Mouse (Mus musculus) kidney, postnatal 36 days (tissue): ENCODE data around the gene Serp2.
A peak's percentile ranks its signal among the peaks of the same experiment; 100 is the strongest.

Source experiments
- DNase-seq, 2 experiments: peaks; one replicate each; pipeline ENCODE4 v3.0.0; 2021 to 2022; ENCODE audit warnings: mixed read lengths in 2 of 2

The Serp2 gene

GRCm38 (mm10) chr14:76556852-76557208 lies at the start of gene Serp2:
Gene Serp2 (minus strand): TSS chr14:76556889.
- no peak for DNase-seq

- no peak for DNase-seq
These were observed 49.3 kb upstream of the Serp2 start for GRCm38 (mm10) chr14:76605931-76606534.

- DNase-seq = no peak
These were observed 47.3 kb upstream of the Serp2 start for GRCm38 (mm10) chr14:76604012-76604411.

DNA sequence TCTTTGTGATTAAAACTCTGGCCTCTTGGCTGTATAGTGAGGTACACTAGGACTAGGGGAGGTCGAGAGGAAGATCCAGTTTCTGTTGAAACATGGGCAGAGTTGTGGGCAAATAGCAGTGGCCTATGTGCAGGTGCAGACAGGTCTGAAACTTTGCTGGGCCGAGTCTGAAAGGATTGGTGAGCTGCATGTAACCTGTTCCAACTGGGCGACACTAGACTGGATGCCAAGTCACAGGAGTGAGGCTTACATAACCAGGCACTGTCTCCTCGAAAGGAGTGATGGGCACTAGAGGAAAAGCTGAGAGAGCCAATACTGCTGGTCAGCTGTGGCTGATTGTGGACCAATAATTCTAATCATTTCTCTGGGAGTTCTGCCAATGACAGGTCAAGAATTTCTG lies 45.0 kb upstream of the Serp2 start:
- DNase-seq = peak; percentile 71 to 79

DNA sequence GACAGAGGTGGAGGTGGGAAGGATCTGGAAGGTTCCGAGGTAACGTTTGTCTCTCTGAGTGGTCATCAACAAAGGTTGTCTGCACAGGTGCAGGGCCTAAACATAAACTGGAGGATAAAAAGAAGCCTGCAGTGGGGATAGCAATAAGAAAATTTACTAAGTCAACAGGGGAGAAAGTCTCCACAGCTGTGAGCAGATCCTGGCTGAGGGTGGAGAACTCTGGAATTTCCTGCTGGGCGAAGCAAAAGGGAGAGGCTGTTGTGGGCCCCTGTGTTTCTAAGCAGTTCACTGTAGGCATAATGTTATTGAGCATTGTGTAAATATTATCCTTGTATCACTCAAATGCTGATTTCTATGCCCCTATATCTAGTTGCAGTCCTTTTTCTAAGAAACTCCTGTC lies 43.7 kb upstream of the Serp2 start:
- DNase-seq = no peak

DNA sequence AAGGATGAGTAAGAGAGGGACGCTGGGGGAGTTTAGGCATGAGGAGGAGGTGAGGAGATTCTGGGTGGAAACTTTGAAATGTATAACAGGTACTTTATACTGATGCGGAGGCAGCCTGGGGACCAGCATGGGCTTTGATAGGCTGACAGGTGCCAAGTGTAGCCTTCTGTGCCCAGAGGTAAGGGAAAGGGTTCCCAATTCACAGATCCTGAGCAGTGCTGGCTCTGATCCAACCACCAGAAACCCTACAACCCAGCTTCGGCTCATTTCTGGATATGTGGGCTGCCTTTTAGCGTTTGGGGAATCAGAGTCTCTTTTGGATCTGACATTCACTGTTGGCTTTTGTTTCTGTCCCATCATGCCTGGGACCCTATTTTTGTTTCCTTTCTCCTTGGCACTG lies 43.0 kb upstream of the Serp2 start:
- DNase-seq = no peak

- DNase-seq = peak; percentile 38 to 48
These were observed 42.0 kb upstream of the Serp2 start for GRCm38 (mm10) chr14:76598518-76599216.

DNA sequence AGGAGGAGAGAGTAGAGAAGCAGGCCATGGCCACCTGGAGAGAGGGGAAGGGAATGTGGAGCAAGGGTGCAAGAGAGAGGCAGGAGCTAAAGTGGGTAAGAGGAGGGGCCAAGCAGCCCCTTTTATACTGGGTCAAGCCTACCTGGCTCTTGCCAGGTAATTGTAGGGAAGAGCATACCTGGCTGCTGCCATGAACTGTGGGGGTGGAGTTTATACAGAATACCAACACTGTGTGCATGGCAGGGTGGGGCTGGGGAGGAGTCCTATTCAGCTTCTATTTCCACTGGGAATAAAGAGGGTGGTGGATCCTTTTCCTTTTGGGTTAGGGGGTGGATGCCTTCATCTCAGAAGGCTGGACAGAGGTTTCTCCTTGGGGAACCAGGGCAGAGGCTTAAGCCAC lies 41.1 kb upstream of the Serp2 start:
- no peak for DNase-seq

GRCm38 (mm10) chr14:76595048-76595859 lies 38.6 kb upstream of the Serp2 start:
- DNase-seq = no peak

- no peak for DNase-seq
These were observed 37.7 kb upstream of the Serp2 start for GRCm38 (mm10) chr14:76594351-76594885.

GRCm38 (mm10) chr14:76593630-76594193 lies 37.0 kb upstream of the Serp2 start:
- DNase-seq = peak; percentile 46 to 47

DNA sequence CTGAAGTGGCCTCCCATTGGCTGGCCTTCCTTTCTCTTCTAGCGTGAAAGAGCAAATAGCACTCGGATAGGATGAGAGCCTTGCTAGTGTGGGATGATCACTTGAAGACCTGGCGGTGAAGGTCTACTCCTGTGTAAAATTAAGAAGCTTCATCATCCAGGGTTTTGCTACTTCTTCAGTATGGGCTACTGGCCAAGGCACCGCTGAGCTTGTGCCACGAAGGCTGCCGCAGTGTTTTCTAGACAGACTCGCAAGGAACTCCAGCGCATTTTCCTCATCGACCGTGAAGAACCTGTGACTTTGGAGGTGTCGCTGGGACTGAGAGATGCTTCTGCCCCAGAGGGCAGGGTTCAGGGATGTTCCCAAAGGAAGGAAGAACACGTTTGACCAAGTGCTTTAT lies 36.0 kb upstream of the Serp2 start:
- DNase-seq = peak in 1 of 2 experiments; percentile 37

DNA sequence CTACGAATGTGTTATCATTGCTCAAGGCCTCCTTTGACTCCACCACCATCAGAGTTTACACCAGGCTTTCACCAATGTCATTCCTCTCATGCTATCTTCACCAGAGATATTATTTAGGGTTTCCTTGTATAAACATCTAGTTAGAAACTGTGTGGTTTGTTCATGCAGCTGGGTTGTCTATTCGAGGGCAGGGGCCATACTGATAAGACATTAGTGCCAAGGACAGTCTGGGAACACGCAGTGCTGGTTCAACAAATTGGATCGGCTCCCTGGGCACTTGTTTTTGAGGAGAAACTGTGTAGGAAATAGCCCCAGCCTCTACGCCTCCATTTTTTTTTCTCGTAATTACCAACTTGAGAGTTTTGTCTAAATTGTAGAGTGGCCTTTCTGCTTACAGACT lies 35.4 kb upstream of the Serp2 start:
- no peak for DNase-seq

GRCm38 (mm10) chr14:76590134-76590533 lies 33.4 kb upstream of the Serp2 start:
- DNase-seq = no peak

GRCm38 (mm10) chr14:76589671-76590070 lies 33.0 kb upstream of the Serp2 start:
- DNase-seq = no peak

GRCm38 (mm10) chr14:76585831-76586405 lies 29.2 kb upstream of the Serp2 start:
- peak; percentile 37 to 60 for DNase-seq

DNA sequence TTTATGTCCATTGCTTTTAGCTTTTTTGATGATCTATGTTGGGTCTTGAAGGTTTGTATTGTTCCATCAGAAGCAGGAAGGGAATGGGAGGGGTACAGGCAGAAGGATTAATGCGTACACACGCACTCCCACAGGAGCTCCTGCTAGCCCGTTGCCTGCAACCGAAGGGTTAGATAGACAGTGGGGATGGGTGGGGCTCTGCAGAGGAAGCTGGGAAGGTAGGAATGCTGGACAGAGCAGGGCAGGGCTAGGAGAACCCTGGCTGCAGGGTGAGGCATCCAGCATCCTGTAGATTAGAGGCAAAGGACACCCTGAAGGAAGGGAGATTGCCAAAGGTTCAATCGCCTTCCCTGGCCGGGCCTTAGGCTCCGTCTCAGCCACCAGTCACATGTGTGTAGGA lies 27.3 kb upstream of the Serp2 start:
- peak in 1 of 2 experiments; percentile 18 for DNase-seq

GRCm38 (mm10) chr14:76581974-76582922 lies 25.6 kb upstream of the Serp2 start:
- DNase-seq = no peak

- DNase-seq = no peak
These were observed 23.0 kb upstream of the Serp2 start for GRCm38 (mm10) chr14:76579660-76580061.

GRCm38 (mm10) chr14:76577840-76578239 lies 21.2 kb upstream of the Serp2 start:
- DNase-seq = no peak

- no peak for DNase-seq
These were observed 13.6 kb upstream of the Serp2 start for GRCm38 (mm10) chr14:76570292-76570691.
